Mouse (Mus musculus) erythroblast, embryonic 14.5 days (primary cell): ENCODE measurements at regions not wholly inside any gene's neighbourhood (a gene's known extent, or its start where the extent isn't known, plus 50 kb on each side); places are given as distances from the start of the nearest gene placed in this dataset.
"Not testable (repeated sequence)": the region's sequence is repeated elsewhere in the genome, so short reads cannot be mapped to it uniquely, and the experiment has no call there.

Experiments
- H3K27me3 ChIP-seq: 2 replicates; pipeline ENCODE4 v1.6.1; 2012; ENCODE audit warnings: inconsistent platforms; ENCODE audit not compliant: control insufficient read depth
- H3K36me3 ChIP-seq: 2 replicates; pipeline ENCODE4 v1.6.1; 2012; ENCODE audit warnings: mild to moderate bottlenecking, inconsistent platforms; ENCODE audit not compliant: control insufficient read depth
- H3K4me1 ChIP-seq: 2 replicates; pipeline ENCODE4 v1.6.1; 2012; ENCODE audit warnings: inconsistent platforms; ENCODE audit not compliant: control insufficient read depth
- H3K4me3 ChIP-seq: replicated peaks from 2 replicates; pipeline ENCODE3; 2012; ENCODE audit warnings: moderate library complexity, mild to moderate bottlenecking, inconsistent platforms
- H3K9me3 ChIP-seq: 2 replicates; pipeline ENCODE4 v1.6.1; 2012; ENCODE audit warnings: low read length, inconsistent platforms, mixed read lengths; ENCODE audit not compliant: control insufficient read depth
- GATA1 ChIP-seq: IDR thresholded peaks from 2 replicates; pipeline ENCODE4 v1.6.1; 2012; ENCODE audit warnings: low read length, inconsistent platforms, mixed read lengths
- TAL1 ChIP-seq: IDR thresholded peaks from 3 replicates; pipeline ENCODE4 v1.6.1; 2012; ENCODE audit warnings: low read length, inconsistent platforms, mixed read lengths

DNA sequence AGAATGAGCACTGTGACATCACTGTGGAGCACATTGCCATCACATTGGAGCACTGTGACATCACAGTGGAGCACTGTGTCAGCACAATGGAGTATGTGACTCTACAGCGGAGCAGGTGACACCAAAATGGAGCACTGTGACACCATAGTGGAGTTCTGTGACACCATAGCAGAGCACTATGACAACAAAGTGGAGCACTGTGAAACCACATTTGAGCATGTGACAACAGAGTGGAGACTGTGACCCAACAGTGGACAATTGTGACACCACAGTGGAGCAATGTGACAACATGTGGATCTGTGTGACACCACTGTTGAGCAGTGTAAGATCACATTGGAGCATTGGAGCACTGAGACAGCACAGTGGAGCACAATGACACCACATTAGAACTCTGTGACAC lies 87.2 kb upstream of the Vmn1r2 start:
- no peak overlapping the region for H3K4me3 ChIP-seq
- H3K9me3 ChIP-seq = peaks cover 59% of the 10 kb centered on the region
- no peaks in the 10 kb centered on the region for H3K36me3 ChIP-seq
- H3K27me3 ChIP-seq = no peaks in the 10 kb centered on the region
- H3K4me1 ChIP-seq = no peaks in the 10 kb centered on the region
- no peak for TF ChIP-seq GATA1
- TF ChIP-seq TAL1 = no peak

DNA sequence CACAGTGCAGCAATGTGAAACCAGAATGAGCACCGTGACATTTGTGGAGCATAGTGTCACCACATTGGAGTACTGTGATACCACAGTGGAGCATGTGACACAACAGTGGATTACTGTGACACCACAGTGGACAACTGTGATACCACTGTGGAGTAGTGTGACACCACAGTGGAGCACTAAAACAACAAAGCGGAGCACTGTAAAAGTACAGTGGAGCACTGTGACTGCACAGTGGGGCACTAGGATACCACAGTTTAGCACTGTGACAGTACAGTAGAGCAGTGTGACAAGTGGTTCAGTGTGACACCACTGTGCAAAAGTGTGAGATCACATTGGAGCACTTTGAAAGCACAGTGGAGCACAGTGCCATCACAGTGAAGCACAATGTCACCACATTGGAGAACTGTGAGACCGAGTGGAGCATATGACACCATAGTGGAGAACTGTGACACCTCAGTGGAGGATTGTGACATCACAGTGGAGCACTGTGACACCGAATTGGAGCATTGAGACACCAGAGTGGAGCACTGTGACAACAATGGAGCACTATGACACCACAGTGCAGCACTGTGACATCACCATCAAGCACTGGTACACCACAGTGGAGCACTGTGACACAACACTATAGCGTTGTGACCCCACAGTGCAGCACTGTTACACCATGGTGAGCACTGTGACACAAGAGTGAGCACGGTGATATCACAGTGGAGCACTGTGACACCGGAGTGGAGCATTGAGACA lies 86.6 kb upstream of the Vmn1r2 start:
- Histone ChIP-seq H3K4me3 (no peak overlapping the region), H3K4me1 (no peaks in the 10 kb centered on the region), H3K27me3 (no peaks in the 10 kb centered on the region), H3K36me3 (no peaks in the 10 kb centered on the region), H3K9me3 (peaks cover 65% of the 10 kb centered on the region)
- TF ChIP-seq TAL1 (no peak; the same call in 2 of the 3 replicates), GATA1 (no peak)

DNA sequence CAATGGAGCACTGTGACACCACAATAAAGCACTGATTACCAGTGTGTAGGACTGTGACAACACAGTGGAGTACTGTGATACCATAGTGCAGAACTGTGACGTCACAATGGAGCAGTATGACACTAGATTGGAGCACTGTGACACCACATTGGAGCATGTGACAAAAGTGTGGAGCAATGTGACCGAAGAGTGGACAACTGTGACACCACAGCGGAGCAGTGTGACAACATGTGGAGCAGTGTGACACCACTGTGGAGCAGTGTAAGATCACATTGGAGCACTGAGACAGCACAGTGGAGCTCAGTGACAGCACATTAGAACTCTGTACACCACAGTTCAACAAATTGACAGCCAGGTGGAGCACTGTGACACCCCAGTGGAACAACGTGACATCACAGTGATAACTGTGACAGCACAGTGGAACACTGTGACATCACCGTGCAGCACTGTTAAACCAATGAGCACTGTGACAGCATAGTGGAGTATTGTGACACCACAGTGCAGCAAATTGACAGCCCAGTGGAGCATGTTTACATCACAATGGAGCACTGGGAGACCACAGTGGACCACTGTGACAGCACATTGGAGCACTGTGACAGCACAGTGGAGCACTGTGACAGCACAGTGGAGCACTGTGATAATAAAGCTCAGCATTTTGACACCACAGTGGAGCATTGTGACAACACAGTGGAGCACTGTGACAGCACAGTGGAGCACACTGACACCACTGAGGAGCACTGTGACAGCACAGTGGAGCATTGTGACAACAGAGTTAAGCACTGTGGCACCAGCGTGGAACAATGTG lies 85.8 kb upstream of the Vmn1r2 start:
- Histone ChIP-seq H3K27me3 (no peaks in the 10 kb centered on the region), H3K9me3 (peaks cover 72% of the 10 kb centered on the region), H3K36me3 (no peaks in the 10 kb centered on the region), H3K4me1 (no peaks in the 10 kb centered on the region), H3K4me3 (no peak overlapping the region)
- TF ChIP-seq TAL1 (no peak), GATA1 (no peak)

DNA sequence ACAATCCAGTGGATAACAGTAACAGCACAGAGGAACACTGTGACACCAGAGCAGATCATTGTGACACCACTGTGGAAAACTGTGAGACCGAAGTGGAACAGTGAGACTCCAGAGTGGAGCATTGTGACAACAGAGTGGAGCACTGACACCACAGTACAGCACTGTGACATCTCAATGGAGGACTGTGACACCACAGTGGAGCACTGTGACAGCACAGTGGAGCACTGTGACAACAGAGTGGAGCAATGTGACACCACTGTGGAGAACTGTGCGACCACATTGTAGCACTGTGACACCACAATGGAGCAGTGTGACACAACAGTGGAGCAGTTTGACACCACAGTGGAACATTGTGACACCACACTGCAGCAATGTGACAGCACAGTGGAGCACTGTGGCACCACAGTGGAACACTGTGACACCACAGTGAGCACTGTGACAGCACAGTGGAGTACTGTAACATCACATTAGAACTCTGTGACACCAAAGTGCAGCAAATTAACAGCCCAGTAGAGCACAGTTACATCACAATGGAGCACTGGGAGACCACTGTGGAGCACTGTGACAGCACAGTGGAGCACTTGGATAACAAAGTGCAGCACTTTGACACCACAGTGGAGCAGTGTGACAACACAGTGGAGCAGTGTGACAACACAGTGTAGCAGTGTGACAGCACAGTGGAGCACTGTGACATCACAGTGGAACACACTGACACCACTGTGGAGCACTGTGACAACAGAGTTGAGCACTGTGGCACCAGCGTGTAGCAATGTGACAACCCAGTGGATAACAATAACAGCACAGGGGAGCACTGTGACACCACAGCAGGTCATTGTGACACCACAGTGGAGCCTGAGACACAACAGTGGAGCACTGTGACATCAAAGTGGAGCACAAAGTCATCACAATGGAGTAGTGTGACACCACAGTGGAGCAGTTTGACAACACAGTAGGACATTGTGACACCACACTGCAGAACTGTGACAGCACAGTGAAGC lies 84.9 kb upstream of the Vmn1r2 start:
- H3K36me3 ChIP-seq = no peaks in the 10 kb centered on the region
- no peak for TF ChIP-seq GATA1
- TF ChIP-seq TAL1 = peak; percentile 26; the same call in 2 of the 3 replicates
- peaks cover 72% of the 10 kb centered on the region for H3K9me3 ChIP-seq
- H3K4me3 ChIP-seq = no peak overlapping the region
- H3K4me1 ChIP-seq = no peaks in the 10 kb centered on the region
- no peaks in the 10 kb centered on the region for H3K27me3 ChIP-seq

DNA sequence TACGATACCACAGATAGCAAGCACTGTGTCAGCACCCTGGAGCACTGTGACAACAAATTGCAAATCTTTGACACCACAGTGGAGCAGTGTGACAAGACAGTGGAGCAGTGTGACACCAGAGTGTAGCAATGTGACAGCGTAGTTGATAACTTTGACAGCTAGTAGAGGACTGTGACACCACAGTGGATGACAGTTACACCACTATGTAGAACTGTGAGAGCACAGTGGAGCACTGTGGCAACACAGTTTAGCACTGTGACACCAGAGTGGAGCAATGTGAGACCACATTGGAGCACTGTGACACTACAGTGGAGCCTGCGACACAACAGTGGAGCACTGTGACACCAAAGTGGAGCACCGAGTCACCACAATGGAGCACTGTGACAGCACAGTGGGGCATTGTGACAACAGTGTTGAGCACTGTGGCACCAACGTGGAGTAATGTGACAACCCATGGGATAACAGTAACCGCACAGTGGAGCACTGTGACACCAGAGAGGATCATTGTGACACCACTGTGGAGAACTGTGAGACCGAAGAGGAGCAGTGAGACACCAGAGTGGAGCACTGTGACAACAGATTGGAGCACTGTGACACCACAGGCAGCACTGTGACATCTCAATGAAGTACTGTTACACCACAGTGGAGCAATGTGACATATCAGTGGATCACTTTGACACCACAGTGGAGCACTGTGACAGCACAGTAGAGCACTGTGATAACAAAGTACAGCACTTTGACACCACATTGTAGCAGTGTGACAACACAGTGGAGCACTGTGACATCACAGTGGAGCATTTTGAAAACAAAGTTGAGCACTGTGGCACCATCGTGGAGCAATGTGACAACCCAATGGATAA lies 83.7 kb upstream of the Vmn1r2 start:
- Histone ChIP-seq H3K4me3 (no peak overlapping the region), H3K27me3 (no peaks in the 10 kb centered on the region), H3K9me3 (peaks cover 75% of the 10 kb centered on the region)

DNA sequence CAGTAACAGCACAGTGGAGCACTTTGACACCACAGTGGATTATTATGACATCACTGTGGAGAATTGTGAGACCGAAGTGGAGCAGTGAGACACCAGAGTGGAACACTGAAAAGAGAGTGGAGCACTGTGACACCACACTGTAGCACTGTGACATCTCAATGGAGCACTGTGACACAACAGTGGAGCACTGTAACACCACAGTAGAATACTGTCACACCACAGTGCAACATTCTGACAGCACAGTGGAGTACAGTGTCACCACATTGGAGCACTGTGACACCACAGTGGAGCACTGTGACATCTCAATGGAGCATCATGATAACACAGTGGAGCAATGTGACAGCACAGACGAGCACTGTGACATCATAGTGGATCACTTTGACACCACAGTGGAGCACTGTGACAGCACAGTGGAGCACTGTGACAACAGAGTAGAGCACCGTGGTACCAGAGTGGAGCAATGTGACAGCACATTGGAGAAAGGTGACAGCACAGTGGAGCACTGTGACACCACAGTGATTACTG lies 83.0 kb upstream of the Vmn1r2 start:
- TF ChIP-seq GATA1 (no peak), TAL1 (no peak; the same call in 2 of the 3 replicates)
- no peak overlapping the region for H3K4me3 ChIP-seq
- H3K4me1 ChIP-seq = no peaks in the 10 kb centered on the region
- no peaks in the 10 kb centered on the region for H3K36me3 ChIP-seq
- no peaks in the 10 kb centered on the region for H3K27me3 ChIP-seq
- H3K9me3 ChIP-seq = peaks cover 76% of the 10 kb centered on the region

More for the DNA sequence above, 83.7 kb upstream of the Vmn1r2 start:
- Histone ChIP-seq H3K36me3 (no peaks in the 10 kb centered on the region), H3K4me1 (no peaks in the 10 kb centered on the region)
- TF ChIP-seq GATA1 (no peak; the same call in 1 of the 2 replicates), TAL1 (no peak)

DNA sequence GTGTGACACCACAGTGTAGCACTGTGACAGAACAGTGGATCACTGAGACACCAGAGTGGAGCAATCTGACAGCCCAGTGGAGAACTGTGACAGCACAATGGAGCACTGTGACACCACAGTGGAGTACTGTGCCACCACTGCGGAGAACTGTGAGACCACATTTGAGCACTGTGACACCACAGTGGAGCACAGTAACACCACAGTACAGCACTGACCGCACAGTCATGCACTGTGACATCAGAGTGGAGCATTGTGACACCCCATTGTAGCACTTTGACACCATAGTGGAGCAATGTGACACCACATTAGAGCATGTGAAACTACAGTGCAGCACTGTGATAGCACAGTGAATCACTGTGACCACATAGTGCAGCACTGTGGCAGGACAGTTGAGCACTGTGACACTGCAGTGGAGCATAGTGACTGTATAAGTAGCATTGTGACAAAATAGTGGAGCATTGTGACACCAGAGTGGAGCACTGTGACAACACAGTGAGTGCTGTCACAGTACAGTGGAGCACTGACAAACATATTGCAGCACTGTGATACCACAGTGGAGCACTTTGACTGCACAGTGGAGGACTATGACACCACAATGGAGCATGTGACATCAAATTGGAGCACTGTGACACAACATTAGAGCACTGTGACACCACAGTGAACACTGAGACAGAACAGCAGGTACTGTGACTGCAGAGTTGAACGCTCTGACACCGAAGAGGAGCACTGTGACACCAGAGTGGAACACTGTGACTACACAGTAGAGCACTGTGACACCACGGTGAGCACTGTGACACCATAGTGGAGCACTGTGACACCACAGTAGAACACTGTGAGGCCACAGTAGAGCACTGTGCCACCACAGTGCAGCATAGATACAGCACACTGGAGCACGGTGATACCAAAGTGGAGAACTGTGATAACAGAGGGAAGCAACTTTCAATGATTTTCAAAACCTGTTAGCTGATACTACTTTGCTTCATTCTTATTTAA lies 81.4 kb upstream of the Vmn1r2 start:
- peaks cover 73% of the 10 kb centered on the region for H3K9me3 ChIP-seq
- H3K36me3 ChIP-seq = no peaks in the 10 kb centered on the region
- no peak for TF ChIP-seq GATA1
- TF ChIP-seq TAL1 = peak; percentile 18; the same call in 1 of the 3 replicates

DNA sequence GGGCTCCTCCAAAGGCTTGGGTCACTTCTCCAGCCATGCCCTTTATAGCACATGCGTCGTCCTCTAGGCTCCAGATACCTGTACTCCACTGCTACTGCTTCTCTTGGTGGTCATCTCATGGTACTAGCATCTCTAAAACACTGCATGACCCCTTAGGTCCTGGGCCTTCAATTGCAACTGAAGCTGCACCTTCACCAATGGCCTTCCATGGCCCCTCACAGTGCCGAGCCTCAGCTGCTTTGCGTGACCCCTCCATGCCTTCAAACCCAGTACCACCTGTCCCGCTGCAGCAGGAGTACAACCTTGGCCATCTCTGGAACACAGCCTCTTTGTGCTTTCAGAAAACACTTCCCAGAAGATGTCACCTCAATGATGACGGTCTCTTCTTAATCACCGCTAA lies 79.5 kb upstream of the Vmn1r2 start:
- not testable (repeated sequence) for H3K4me3 ChIP-seq, H3K4me1 ChIP-seq, H3K36me3 ChIP-seq, H3K27me3 ChIP-seq
- H3K9me3 ChIP-seq = peaks cover 58% of the 10 kb centered on the region

More for the DNA sequence above, 81.4 kb upstream of the Vmn1r2 start:
- Histone ChIP-seq H3K4me3 (no peak overlapping the region), H3K27me3 (no peaks in the 10 kb centered on the region), H3K4me1 (no peaks in the 10 kb centered on the region)
